Mouse (Mus musculus) mouse trophoblast stem cell (cell line): ENCODE measurements around the gene Plppr4.

Experiments
- in situ Hi-C, 2 experiments: fragments of 300-500 bp; cut with MseI, MboI; formaldehyde crosslinking; loops; 2 replicates in 1 of 2; 3 replicates in 1 of 2; pipeline ENCODE4 v1.15.1; 2025

Plppr4 gene

GRCm38 (mm10) chr3:117294308-117294925, 66.3 kb downstream of the Plppr4 start:
- in situ Hi-C loops, result no loop called here
